Mouse (Mus musculus): ENCODE results near the gene Gm9833.
"Not testable (repeated sequence)": the region's sequence is repeated elsewhere in the genome, so short reads cannot be mapped to it uniquely, and the experiment has no call there.

The Gm9833 gene

DNA sequence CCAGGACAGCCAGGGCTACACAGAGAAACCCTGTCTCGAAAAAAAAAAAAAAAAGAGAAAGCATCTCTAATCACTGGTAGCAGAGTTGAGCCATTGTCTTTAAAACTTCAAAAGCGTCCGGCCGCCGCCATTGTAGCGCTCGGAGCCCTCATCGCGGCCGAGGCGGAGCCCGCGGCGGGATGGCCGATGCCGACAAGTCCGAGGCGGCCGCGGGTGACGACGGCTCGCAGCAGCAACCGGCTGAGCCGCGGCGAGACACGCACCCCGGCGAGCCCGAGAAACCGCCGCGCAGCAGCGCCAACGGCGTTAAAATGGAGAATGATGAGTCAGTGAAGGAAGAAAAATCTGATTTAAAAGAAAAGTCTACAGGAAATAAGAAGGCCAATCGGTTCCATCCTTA, at the start of gene Gm9833:
Gene Gm9833, plus strand, starts transcription at position 117 of the 400 bp plus-strand sequence.
- not testable (repeated sequence) for DNase-seq (ENCODE audit: low spot score)

DNA sequence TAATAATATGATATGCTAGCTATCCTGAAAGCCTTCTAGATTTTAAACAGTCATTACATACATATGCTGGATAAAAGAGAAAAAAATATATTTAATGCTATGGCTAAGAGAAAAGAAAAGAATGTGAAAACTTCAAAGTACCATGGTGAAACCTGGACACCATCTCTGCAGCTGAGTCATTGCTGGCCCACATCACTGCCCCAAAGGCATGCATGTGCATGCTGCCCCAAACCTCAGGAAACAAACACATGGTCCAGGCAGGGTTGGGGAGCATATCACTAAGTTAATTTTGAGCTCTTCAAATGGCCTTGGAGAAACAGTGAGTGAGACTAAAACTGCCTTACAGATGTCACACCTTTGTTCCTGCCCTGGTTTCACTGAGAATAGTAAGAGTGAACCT, 17.8 kb upstream of the Gm9833 start:
- DNase-seq (ENCODE audit: low spot score), result no peak

DNA sequence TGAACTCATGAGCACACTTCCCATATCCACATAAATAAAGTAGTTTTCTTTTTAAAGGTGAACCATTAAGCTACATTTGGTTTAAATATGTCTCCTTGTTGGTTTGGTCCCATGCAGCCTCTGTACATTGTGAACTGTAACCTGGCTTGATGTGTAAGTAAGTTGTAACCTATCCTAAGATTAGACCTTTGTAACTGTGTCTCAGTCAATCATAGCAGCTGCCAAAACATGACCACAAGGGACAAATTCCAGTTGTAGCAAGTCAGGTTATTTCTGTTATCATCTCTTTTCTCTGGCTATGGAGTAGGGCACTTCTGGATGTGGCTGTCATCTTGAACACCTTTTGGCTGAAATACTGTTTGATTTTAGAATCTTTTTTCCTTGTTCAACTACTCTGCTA, 12.1 kb upstream of the Gm9833 start:
- DNase-seq (ENCODE audit: low spot score), result no peak

DNA sequence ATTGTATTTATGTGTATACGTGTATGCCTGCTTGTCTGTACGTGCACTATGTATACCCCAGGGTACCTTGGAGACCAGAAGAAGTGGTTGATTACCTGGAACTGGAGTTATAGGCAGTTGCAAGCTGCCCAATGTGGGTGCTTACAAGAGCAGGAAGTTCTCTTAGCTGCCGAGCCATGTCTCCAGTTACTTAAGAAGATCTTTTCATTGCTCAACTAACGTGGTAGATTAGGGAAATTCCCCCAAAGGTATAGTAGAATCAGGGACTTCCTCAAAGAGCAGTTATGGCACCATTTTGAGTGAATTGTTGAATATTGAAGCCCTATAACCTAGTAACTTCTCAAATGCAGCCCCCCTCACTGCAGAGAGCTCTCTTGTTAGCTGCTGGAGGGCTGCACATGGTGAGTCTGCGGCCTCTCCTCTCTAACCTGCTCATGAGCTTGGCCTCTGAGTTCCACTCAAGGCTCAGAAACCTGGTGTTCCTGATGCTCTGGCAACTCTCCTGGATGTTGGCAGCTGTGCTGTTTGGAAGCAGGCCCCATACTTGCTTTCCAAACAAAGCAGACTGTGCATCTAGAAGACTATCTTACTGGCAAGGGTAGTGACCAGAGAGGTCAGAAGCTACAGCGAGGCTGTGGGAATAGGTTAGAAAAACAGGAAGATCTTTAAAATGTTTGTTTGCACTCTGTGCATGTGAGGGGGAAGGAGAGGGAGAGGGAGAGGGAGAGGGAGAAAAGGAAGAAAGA, 10.6 kb upstream of the Gm9833 start:
- DNase-seq (ENCODE audit: low spot score), result no peak

DNA sequence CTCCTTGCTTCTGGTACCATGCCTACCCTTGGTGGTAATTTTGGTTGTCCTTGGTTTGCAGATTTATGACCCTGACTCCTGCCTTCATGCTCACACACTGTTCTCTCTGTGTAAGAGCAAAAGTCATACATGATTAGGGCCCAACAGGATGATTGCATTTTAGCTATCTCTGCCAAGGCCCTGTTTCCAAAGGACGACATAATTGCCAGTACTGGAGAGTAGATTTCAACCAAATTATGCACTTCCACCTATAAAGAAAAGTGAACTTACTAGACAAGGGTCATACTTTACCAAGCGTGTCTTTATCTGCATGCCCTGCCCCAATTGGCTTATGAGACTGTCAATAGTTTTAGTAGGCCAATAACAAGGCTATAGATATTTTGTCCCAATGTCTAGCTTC, 9.8 kb upstream of the Gm9833 start:
- no peak for DNase-seq (ENCODE audit: low spot score)

DNA sequence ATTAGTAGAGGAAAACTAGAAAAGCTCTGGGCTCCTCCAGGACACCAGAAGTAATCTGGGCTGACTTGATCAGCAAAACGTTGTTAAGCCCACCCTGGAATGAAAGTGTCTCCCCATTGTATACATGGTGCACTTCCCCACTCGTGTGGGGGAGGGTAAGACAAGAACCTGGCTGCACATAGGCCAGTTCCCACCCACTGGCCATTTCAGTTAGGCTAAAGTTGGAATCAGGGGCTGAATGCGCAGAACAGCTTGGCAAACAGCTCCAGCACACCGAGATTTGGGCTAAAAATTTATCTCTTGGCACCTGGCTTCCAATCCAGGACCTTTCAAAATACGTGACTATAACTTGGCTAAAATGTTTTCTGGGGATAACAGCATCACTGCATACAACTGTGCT, 6.6 kb upstream of the Gm9833 start:
- DNase-seq (ENCODE audit: low spot score), result no peak

DNA sequence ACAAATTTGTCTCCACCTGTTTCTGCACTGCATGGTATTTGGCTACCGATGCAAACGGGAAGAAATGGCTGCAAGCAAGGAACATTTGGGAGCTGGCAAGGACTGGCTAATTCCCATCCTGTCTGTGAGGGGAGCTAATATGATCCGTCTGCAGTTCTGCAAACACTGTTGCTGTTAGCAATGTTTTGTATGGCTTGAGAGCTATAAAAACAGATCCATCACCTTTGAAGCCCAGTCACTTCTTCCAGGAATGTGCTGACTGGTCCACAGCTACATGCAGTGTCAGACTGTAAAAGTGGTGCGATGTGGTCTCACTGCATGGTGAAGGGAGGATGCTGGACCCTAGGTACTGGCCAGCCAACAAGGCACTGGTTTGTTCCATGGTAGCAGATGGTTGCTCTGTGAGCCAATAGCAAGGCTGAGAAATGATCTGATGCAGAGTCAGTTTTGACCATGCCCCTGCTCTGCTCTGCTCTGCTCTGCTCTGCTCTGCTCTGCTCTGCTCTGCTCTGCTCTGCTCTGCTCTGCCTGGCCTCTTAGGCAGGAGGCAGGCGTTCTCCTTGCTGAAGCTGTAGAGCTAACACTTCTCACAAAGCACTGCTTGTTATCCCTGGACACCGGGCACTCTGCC, 5.9 kb upstream of the Gm9833 start:
- no peak for DNase-seq (ENCODE audit: low spot score)

DNA sequence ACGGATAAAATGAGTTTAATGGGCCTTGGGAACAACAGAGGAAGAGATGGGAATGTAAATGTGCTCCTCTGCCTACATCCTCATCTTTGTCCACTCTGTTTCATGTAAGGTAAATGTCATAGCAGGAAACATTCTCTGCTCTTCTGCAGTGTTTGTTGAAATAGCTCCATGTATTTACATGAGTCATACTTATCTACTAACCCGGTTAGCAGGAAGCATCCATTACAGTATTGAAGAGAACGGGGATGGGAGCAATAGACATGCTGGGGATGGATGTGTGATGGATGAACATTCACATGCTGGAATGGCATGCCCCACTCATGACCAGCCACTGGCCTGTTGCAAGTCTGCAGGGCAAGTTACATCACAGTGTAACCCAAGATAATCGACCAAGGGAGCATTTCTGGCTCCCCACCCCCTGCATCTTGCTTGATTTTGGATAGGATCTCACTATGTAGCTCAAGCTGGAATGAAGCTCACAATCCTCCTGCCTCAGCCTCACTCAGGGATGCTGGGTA, 5.3 kb upstream of the Gm9833 start:
- DNase-seq (ENCODE audit: low spot score), result no peak

DNA sequence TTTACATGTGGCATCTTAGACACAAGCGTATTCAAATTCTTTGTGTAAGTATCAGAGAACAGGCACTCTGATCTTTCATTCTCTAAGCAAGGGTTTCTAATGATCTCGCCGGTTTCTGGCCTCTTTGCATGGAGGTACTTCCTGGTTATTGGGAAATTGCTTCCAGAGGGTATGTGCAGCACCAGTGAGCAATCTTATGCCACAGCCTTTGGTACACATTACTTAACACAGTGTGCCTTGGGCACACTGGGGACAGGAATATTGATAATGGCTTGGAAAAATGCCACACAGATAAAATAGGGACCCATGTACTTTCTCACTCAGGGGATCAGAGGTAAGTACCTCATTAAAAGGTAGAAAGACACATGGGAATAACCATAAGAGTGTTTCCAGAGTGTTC, 3.8 kb upstream of the Gm9833 start:
- DNase-seq (ENCODE audit: low spot score), result no peak

DNA sequence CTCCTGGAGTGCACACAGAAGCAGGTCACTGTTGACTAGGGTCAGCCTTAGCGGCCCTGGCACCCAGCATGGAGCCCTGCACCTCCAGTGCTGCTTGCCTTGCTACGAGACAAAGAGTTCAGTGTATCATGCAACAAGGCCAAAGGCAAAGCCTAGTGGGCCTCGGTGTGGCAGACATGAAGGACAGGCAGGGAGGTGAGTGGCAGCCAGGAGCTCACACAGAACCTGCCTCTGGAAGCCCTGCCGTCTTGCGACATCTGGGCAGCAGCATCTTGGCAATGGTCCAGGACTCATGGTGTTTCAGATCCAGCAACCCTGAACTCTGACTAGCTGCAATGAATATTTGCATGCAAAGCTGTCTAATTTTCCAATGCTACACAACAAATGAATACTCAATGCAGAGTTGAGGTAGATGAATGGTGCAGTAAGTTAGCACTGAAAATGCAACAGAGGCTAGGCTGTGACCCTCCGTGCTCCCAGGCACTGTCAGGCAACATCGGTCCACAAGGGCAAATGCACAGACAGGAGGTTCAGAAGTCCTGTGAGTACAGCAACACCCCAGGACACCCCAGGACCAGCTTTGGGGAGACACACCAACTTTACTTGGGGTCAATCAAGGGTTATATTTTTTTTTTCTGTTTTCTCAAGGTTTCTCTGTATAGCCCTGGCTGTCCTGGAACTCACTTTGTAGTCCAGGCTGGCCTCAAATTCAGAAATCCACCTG, 2.4 kb upstream of the Gm9833 start:
- no peak for DNase-seq (ENCODE audit: low spot score)

DNA sequence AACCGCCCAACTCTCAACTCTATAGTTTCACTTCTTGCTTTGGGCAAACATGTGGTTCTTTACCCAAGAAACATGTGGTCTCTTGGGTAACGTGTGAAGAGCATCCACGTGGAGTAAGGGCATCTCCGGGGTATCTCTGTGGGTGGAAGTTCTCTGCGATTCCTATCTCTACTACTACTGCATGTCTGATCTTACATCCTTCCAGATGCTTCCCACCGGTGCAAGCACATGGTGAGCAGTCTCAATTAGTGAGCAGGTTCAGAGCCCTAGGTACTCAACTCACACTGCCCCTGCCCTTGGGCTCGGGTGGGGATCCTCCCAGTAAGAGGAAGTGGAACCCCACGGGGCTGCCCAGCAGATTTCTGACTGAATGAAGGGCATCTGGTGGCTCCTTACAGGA, 399 bp upstream of the Gm9833 start:
- DNase-seq (ENCODE audit: low spot score), result no peak

DNA sequence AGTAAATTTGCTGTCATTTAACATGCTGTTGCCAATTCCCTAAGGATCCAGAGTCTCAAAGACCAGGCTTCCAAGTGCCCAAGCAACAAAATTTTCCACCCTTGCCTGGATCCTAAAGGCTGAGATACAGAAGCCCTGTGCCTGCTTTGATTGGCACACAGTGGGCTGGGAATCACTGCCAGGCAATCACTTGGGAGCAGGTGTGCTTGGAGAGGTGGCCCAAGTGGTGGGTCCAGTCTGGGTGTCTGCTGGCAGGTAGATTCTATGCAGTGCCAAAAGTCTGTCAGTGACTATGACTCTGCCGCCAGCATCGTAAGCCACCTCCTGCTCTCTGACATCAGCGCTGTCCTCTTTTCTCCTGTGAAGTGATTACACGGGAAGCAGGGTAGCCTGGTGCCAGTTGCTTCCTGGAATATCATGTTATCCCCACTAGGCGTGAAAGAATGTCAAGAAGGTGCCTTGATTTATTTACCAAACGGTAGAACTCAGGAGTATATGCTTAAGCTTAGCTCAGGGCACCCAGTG, 3.8 kb downstream of the Gm9833 start:
- DNase-seq (ENCODE audit: low spot score), result no peak

DNA sequence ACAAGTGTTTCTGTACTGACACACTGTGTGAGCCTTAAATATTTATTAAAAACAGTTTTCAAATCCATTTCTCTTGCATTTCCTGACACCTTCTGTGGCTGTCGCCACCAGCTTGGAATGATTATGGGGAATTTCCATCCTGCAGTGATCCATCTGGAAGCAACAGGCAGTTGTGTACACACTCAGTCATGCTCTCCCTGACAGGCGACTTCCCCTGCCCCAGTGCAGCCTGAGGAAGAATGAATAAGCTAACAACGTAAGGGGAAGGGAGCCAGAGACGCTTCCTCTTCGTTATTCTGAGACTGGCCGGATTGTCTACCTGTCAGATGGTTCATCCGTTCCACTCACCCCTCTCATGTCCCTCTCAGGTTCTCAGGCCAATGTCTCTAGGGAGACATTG, 4.6 kb downstream of the Gm9833 start:
- DNase-seq (ENCODE audit: low spot score), result no peak

DNA sequence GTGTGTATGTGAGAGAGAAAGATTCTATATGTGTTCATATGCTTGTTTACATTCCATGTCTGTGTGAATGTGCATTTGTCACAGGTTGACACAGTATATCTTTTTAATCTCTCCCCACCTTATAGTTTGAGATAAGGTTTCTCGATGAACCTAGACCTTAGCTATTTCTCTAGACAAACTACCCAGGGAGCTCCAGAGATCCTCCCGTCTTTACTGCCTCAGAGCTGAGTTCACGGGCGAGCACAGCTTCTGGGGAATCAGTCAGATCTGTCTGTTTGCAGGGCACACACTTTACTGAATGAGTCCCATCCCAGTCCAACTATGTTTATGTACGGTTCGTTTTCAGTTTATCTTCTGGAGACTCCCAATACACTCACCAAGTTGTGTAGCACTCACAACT, 5.0 kb downstream of the Gm9833 start:
- no peak for DNase-seq (ENCODE audit: low spot score)

DNA sequence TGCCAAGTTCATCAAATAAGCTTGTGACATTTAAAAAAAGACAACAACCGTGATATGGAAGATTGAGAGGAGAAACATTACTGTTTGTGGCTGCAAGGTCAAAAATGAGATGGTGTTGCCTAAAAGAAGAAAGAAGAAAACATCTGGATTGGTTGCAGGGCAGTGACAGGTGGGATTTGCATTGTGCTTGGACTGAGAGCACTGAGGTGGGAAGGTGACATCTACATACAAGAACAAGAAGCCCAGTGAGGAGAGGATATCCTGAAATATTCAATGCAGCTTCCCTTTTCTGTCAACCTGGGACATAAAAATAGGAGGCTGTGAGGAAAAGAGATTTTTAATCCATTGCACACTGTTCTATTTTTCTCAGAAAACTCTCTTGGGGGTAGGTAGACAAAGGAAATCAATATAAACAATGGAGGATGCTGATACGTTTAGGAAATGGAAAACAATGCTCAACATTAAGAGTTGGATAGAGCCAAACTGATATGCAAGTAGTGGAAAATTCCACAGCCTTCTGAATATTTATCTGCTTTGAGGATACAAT, 7.2 kb downstream of the Gm9833 start:
- no peak for DNase-seq (ENCODE audit: low spot score)

DNA sequence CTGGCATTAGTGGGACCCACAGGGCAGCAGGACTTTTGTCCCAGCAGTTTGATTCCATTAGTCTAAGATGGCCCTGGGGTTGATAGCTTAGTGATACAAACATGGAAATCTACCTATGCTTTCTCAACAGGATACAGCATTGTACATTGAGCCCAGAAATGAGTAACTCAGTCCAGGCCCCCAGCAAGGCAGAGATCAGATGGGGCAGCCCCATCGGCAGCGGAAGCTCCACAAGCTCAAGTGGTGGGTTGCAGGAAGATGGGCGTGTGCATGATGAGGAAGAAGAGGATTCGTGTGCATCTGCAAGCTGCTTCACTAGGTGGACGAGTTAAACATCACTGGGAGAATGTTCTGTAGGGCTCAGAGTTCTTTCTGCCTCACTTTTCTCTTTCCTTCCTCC, 11.8 kb downstream of the Gm9833 start:
- DNase-seq (ENCODE audit: low spot score), result no peak

DNA sequence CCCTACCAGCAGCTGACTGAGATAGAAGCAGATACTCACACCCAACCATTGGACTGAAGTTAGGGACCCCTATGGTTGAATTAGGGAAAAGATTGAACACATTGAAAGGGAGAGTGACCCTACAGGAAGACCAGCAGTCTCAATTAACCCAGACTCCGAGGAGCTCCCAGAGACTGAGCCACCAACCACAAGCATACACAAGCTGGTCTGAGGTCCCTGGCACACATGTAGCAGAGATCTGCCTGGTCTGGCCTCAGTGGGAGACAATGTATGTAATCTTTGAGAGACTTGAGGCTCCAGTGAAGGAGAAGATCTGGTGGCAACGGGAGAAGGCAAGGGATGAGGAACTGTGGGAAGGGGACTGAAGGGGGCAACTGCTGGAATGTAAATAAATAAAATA, 23.7 kb downstream of the Gm9833 start:
- no peak for DNase-seq (ENCODE audit: low spot score)

DNA sequence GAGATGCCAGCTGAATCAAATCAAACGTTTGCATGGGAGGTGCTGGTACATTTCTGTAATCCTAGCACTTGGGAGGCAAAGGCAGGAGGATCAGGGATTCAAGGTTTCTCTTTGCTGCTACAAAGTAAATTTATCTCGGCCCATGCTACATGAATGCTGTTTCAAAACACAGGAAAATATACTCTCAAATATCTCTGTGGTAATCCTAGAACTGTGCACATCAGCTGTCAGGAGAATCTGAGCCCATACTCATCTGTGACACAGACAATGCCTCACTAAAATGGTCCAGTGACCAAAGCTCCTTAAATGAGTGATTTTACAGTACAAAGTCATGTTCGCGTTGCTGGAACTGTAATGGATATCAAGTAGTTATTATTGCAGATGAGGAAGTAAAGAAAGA, 24.3 kb downstream of the Gm9833 start:
- no peak for DNase-seq (ENCODE audit: low spot score)

DNA sequence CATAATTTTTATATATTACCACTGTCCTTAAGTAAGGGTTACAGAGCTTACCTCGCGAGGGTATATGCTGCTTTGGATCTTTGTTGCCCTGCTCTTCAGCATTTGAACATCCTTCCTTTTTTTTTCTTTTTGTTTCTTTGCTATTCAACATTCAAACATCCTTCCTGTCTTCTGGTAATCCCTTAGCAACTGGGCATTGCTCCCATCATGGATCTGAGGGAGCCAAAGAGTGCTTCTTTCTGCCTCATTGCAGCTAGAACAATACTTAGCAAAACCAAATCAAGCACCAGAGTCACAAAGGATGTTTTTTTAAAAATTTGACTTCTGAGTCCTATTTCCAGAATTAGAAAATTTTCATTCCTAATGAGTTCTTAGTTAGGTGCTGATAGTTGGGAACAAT, 24.8 kb downstream of the Gm9833 start:
- DNase-seq (ENCODE audit: low spot score), result no peak

DNA sequence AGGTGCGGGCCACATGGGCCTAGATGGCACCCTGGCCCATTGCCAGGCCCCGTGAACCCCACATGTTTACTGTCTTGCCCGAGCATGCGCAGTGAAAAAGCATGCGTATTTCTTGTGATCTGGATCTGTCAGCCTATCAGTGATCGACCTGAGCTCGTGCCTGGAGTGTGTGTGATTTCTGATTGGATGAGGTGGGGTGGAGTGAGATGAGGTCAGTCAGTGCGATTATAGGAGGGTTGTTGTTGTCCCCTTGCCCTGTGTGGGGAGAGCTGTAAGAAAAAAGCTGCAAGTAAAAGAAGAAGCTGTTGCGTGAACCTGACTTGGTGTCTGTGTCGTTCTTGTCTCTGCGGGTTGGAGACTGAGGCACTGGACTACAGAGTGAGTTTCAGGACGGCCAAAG, 28.6 kb downstream of the Gm9833 start:
- DNase-seq (ENCODE audit: low spot score), result no peak

DNA sequence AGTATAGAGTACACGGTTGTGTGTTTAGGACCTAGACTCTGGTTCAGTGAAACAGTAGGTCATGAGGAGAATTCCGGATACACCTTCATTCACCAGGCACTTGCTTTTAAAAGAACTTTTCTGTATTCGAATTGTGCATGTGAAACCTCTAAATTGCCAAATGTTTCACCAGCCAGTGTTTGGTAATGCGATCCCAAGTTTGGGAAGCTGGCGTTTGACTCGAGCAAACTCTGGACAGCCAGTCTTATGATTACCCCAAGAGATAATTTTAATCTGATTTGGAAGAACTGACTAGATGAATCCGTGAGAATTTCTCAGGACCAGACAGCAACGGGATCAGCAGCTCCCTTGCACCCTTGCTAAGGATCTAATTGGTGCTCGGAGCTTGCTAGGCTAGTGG, 33.3 kb downstream of the Gm9833 start:
- DNase-seq (ENCODE audit: low spot score), result no peak

DNA sequence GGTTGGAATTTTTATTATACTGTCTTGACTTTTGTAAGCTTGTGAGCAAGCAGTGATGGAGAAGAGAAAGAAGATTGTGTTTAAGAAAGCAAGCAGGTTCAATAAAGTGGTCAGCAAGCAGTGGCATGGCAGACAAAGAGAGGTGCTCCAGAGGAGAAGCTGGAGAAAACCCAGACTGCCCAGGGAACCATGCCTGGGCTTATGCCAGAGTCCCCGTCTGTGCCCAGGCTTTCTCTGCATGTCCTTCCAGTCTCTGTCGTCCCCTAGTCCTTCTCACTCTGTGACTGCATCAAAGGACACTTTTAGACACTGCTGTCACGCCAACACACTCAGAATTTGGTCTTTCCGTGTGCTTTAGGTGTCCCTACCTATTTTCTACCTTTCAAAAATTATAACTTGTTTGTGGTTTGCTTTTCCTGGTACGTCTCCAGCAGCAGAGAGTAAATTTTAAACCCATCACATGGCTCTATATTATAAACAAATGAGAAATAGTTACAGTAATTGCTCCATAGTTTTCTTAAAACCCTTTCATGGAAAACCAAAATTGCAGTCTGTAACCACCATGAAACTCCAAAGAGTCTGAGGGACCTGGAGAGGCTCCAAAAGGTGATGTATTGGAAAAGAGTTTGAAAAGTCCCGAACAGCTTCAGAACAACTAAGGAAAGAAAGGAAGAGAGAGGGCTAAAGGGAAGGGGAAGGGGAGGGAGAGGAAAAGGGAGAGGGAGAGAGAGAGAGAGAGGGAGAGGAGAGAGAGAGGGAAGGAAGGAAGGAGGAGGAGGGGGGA, 34.2 kb downstream of the Gm9833 start:
- DNase-seq (ENCODE audit: low spot score), result no peak

Measured in c-Kit-positive CD71-positive TER-119-positive erythroid progenitor cells, embryonic 14.5 days (primary cell).